13 mouse cellular contexts compared by ENCODE assay signal in the genomic region with DNA sequence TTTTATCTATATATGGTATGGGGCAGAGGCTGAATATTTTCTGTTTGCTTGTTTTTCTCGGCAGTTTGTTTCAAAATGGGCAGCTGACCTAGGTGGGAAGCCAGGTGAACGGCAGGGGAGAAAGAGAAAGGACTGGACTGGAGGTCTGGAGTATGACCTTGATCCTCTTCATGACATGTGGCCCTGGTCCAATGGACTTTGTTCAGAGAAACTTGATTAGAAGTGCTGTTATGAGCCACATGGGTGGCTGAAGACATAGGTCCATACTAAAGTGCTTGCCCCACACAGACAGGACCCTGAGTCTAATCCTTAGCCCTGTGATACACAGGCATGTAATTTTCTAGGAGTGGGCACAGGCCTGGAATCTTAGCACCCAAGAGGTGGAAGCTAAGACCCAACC. TPM values are rescaled to one million over a fixed set of nuclear protein-coding genes. Genes with fewer than 3 reads are reported as not detected.
DNase-seq lines count a peak whose midpoint lies in the region; ATAC-seq and TF ChIP-seq lines count a peak whose summit lies in the region.
"Had no signal": no experiment of that assay in that cellular context is flagged by ENCODE, and none has a peak within 500 bp of the region (broad histone marks: within the 10 kb centered on the region; RNA-seq: fewer than 3 reads in every experiment).

No protein-coding gene starts in this region.

- no peaks in the 10 kb centered on the region; the same call in 1 of the 2 replicates for H3K36me3 ChIP-seq in testis, adult 2 months (ENCODE audit: control insufficient read depth, insufficient read depth, low read length)
- no peaks in the 10 kb centered on the region for H3K36me3 ChIP-seq in kidney, embryonic 16.5 days (ENCODE audit: insufficient read depth, low read length)
- H3K36me3 ChIP-seq: heart, embryonic 15.5 days; limb, embryonic 10.5 days had no signal

- no peaks in the 10 kb centered on the region for H3K27me3 ChIP-seq in testis, adult 2 months (ENCODE audit: control insufficient read depth, insufficient read depth, low read length)
- no peaks in the 10 kb centered on the region for H3K27me3 ChIP-seq in kidney, embryonic 16.5 days (ENCODE audit: insufficient read depth, low read length)
- H3K27me3 ChIP-seq: heart, embryonic 15.5 days had no signal

- peak; percentile 48 for DNase-seq in kidney, adult 18-20 months
- no peak for DNase-seq in kidney, postnatal 4 days
- no peak for DNase-seq in testis, postnatal 10 days (ENCODE audit: low spot score)
- no peak for DNase-seq in c-Kit-positive CD71-positive TER-119-positive erythroid progenitor cells, embryonic 14.5 days (ENCODE audit: low spot score)
- DNase-seq: cerebellum, postnatal 36 days; layer of hippocampus, postnatal 36 days had no signal

- ATAC-seq in kidney, embryonic 16.5 days (ENCODE audit: low FRiP score, low TSS enrichment) = no peak
- no peak for ATAC-seq in monocyte, adult 5-6 weeks (replicated peaks; ENCODE audit: insufficient number of reproducible peaks, low FRiP score, low TSS enrichment, poor library complexity, severe bottlenecking)

- TF ChIP-seq CTCF in testis, adult 2 months (IDR thresholded peaks at IDR 0.05; ENCODE audit: control insufficient read depth, insufficient read depth, insufficient replicate concordance, low read depth, low read length) = no peak

- peak overlapping the region; percentile 37 for H3K27ac ChIP-seq in testis, adult 2 months (ENCODE audit: control insufficient read depth, insufficient read depth, low read depth, low read length)
- H3K27ac ChIP-seq in kidney, embryonic 16.5 days (ENCODE audit: low read length) = peak overlapping the region; percentile 14
- H3K27ac ChIP-seq: limb, embryonic 10.5 days had no signal

- H3K9me3 ChIP-seq in kidney, embryonic 16.5 days (ENCODE audit: low read length) = no peaks in the 10 kb centered on the region
- H3K9me3 ChIP-seq: heart, embryonic 15.5 days; limb, embryonic 10.5 days had no signal

- H3K9ac ChIP-seq in kidney, embryonic 16.5 days (replicated peaks; ENCODE audit: low read length) = 0 out of 2 replicates have a peak overlapping the region, but pooled peaks have one; percentile 10
- H3K9ac ChIP-seq: heart, embryonic 15.5 days had no signal

- H3K4me3 ChIP-seq in testis, adult 2 months (ENCODE audit: control insufficient read depth, low read depth, low read length) = no peak overlapping the region
- no peak overlapping the region for H3K4me3 ChIP-seq in kidney, embryonic 16.5 days (ENCODE audit: low read length)
- H3K4me3 ChIP-seq: heart, embryonic 15.5 days; limb, embryonic 10.5 days had no signal

- H3K4me1 ChIP-seq in testis, adult 2 months (ENCODE audit: control insufficient read depth, insufficient read depth, low read length) = no peaks in the 10 kb centered on the region; the same call in none of the 2 replicates
- H3K4me1 ChIP-seq in kidney, embryonic 16.5 days (ENCODE audit: insufficient read depth, low read length) = no peaks in the 10 kb centered on the region
- H3K4me1 ChIP-seq: limb, embryonic 10.5 days had no signal

- TF ChIP-seq POLR2A in testis, adult 2 months (IDR thresholded peaks at IDR 0.05; ENCODE audit: control insufficient read depth, low read depth, low read length) = no peak

- 59% methylated on average over 2 of the region's 2 CpGs for WGBS in kidney, embryonic 16.5 days

- H3K4me2 ChIP-seq in kidney, embryonic 16.5 days (replicated peaks; ENCODE audit: low read depth, low read length) = no peak overlapping the region; the same call in 1 of the 2 replicates
- H3K4me2 ChIP-seq: heart, embryonic 15.5 days had no signal

RNA-seq across cellular contexts. Expression of gene Tmem219, which starts 1.2 kb away (rescaled TPM):
- polyA plus RNA-seq in testis, adult 2 months (2012; rRNA removed) = 70.3 and 73.6 TPM in 2 replicates
- 33.8 and 34.1 TPM in 2 replicates for polyA plus RNA-seq in kidney, embryonic 16.5 days (2015; fragmentation: Nextera tagmentation; extraction: Ambion mirVana)
- 37.3 to 57.4 TPM (median 43.2 TPM) in 3 replicates for total RNA-seq in monocyte, adult 5-6 weeks (2017)

RNA-seq across cellular contexts. Expression of gene Kctd13, which starts 7.1 kb away (rescaled TPM):
- 80.0 and 85.5 TPM in 2 replicates for polyA plus RNA-seq in testis, adult 2 months (2012; rRNA removed)
- polyA plus RNA-seq in kidney, embryonic 16.5 days (2015; fragmentation: Nextera tagmentation; extraction: Ambion mirVana) = 16.5 and 17.7 TPM in 2 replicates
- 7.9 to 31.1 TPM (median 16.9 TPM) in 3 replicates for total RNA-seq in monocyte, adult 5-6 weeks (2017)

RNA-seq across cellular contexts. Expression of gene Asphd1, which starts 27.8 kb away (rescaled TPM):
- polyA plus RNA-seq in testis, adult 2 months (2012; rRNA removed) = 1.4 TPM in 2 replicates
- polyA plus RNA-seq in kidney, embryonic 16.5 days (2015; fragmentation: Nextera tagmentation; extraction: Ambion mirVana) = 0.12 and 0.24 TPM in 2 replicates
- total RNA-seq in monocyte, adult 5-6 weeks (2017) = not detected in 3 replicates
- total RNA-seq: megakaryocyte progenitor cell, adult 5-6 weeks had no signal
- polyA plus RNA-seq: limb, embryonic 10.5 days; lung, adult 2 months had no signal

RNA-seq across cellular contexts. Expression of gene Sez6l2, which starts 28.8 kb away (rescaled TPM):
- 9.9 and 10.7 TPM in 2 replicates for polyA plus RNA-seq in testis, adult 2 months (2012; rRNA removed)
- polyA plus RNA-seq in kidney, embryonic 16.5 days (2015; fragmentation: Nextera tagmentation; extraction: Ambion mirVana) = 0.86 and 1.6 TPM in 2 replicates
- total RNA-seq in monocyte, adult 5-6 weeks (2017) = 0.64 to 3.6 TPM (median 1.3 TPM) in 3 replicates

RNA-seq across cellular contexts. Expression of gene Taok2, which starts 37.1 kb away (rescaled TPM):
- 43.5 and 49.4 TPM in 2 replicates for polyA plus RNA-seq in testis, adult 2 months (2012; rRNA removed)
- polyA plus RNA-seq in kidney, embryonic 16.5 days (2015; fragmentation: Nextera tagmentation; extraction: Ambion mirVana) = 58.6 and 59.9 TPM in 2 replicates
- 37.9 to 49.8 TPM (median 38.3 TPM) in 3 replicates for total RNA-seq in monocyte, adult 5-6 weeks (2017)
